Mouse (Mus musculus): ENCODE data around the gene Aire.
"Not testable (repeated sequence)": the region's sequence is repeated elsewhere in the genome, so short reads cannot be mapped to it uniquely, and the experiment has no call there.

The Aire gene

GRCm38 (mm10) chr10:78049519-78050035 lies 6.2 kb upstream of the Aire start:
- DNase-seq (ENCODE audit: low spot score) = no peak

- no peak for DNase-seq (ENCODE audit: low spot score)
Measured at GRCm38 (mm10) chr10:78048061-78048730, 4.8 kb upstream of the Aire start.

GRCm38 (mm10) chr10:78046388-78046787 lies 3.0 kb upstream of the Aire start:
- DNase-seq (ENCODE audit: low spot score) = no peak

- DNase-seq (ENCODE audit: low spot score) = no peak
Measured at GRCm38 (mm10) chr10:78044531-78044930, 1.1 kb upstream of the Aire start.

GRCm38 (mm10) chr10:78042697-78043405 lies 559 bp downstream of the Aire start:
- no peak for DNase-seq (ENCODE audit: low spot score)

- no peak for DNase-seq (ENCODE audit: low spot score)
Measured at GRCm38 (mm10) chr10:78042096-78042495, 1.3 kb downstream of the Aire start.

GRCm38 (mm10) chr10:78041647-78042046 lies 1.8 kb downstream of the Aire start, which contains the start of gene Dnmt3l:
TSS of gene Dnmt3l (plus strand) at chr10:78041947.
- DNase-seq (ENCODE audit: low spot score) = no peak

- no peak for DNase-seq (ENCODE audit: low spot score)
Measured at GRCm38 (mm10) chr10:78037139-78037538, 6.3 kb downstream of the Aire start.

GRCm38 (mm10) chr10:78031987-78032386 lies 11.4 kb downstream of the Aire start:
- no peak for DNase-seq (ENCODE audit: low spot score)

- DNase-seq (ENCODE audit: low spot score) = no peak
Measured at GRCm38 (mm10) chr10:78029080-78029479, 14.3 kb downstream of the Aire start.

- DNase-seq (ENCODE audit: low spot score) = peak; percentile 75
Measured at GRCm38 (mm10) chr10:78028129-78028528, 15.3 kb downstream of the Aire start.

GRCm38 (mm10) chr10:78025453-78025852 lies 18.0 kb downstream of the Aire start:
- DNase-seq (ENCODE audit: low spot score) = not testable (repeated sequence)

GRCm38 (mm10) chr10:78019984-78020383 lies 23.4 kb downstream of the Aire start:
- DNase-seq (ENCODE audit: low spot score) = not testable (repeated sequence)

- DNase-seq (ENCODE audit: low spot score) = no peak
Measured at GRCm38 (mm10) chr10:78019291-78019690, 24.1 kb downstream of the Aire start.

GRCm38 (mm10) chr10:78018797-78019203 lies 24.6 kb downstream of the Aire start:
- peak; percentile 75 for DNase-seq (ENCODE audit: low spot score)

GRCm38 (mm10) chr10:78016366-78016765 lies 27.0 kb downstream of the Aire start:
- no peak for DNase-seq (ENCODE audit: low spot score)

GRCm38 (mm10) chr10:78015489-78015888 lies 27.9 kb downstream of the Aire start:
- DNase-seq (ENCODE audit: low spot score) = no peak

GRCm38 (mm10) chr10:78012661-78013495 lies 30.5 kb downstream of the Aire start:
- no peak for DNase-seq (ENCODE audit: low spot score)

- not testable (repeated sequence) for DNase-seq (ENCODE audit: low spot score)
Measured at GRCm38 (mm10) chr10:78011116-78011515, 32.3 kb downstream of the Aire start.

- DNase-seq (ENCODE audit: low spot score) = no peak
Measured at GRCm38 (mm10) chr10:78010335-78010734, 33.1 kb downstream of the Aire start.

GRCm38 (mm10) chr10:78009945-78010293 lies 33.5 kb downstream of the Aire start, which contains the start of gene Pfkl:
TSS of gene Pfkl (minus strand) at chr10:78010083.
- no peak for DNase-seq (ENCODE audit: low spot score)

- peak; percentile 89 for DNase-seq (ENCODE audit: low spot score)
Measured at GRCm38 (mm10) chr10:78009184-78009944, 34.0 kb downstream of the Aire start.

Data from urinary bladder, postnatal 25 days (tissue).